Mouse (Mus musculus): Measurements from ENCODE around the gene Sh2b3.

Sh2b3 gene

GRCm38 (mm10) chr5:121810331-121811151, 26.9 kb downstream of the Sh2b3 start:
- in situ Hi-C loops (cut with MboI; ENCODE audit: unreplicated experiment in 2 of 2), result loop anchor here (5.0 kb wide), 2 partner anchors 37 to 67 kb away; partner anchors contain the start of gene Pheta1 (in 2 of the 2)

GRCm38 (mm10) chr5:121809667-121810224, 27.7 kb downstream of the Sh2b3 start:
- in situ Hi-C loops (cut with MboI; ENCODE audit: unreplicated experiment in 2 of 2), result loop anchor here (5.0 kb wide), 2 partner anchors 38 to 68 kb away; partner anchors contain the start of gene Pheta1 (in 2 of the 2)

GRCm38 (mm10) chr5:121808202-121808601, 29.2 kb downstream of the Sh2b3 start:
- in situ Hi-C loops (cut with MboI; ENCODE audit: unreplicated experiment in 2 of 2), result no loop called here

- in situ Hi-C loops (cut with MboI; ENCODE audit: unreplicated experiment in 2 of 2), result no loop called here
Measured at GRCm38 (mm10) chr5:121807186-121807585, 30.3 kb downstream of the Sh2b3 start.

- in situ Hi-C loops (cut with MboI; ENCODE audit: unreplicated experiment in 2 of 2), result loop anchor here (10.0 kb wide), 3 partner anchors 46 to 276 kb away; partner anchors contain the start of gene Pheta1 (in 2 of the 2)
Measured at GRCm38 (mm10) chr5:121798447-121798846, 39.0 kb downstream of the Sh2b3 start.

GRCm38 (mm10) chr5:121795800-121796199, 41.6 kb downstream of the Sh2b3 start:
- in situ Hi-C loops (cut with MboI; ENCODE audit: unreplicated experiment in 2 of 2), result loop anchor here (10.0 kb wide), 3 partner anchors 49 to 279 kb away; partner anchors contain the start of gene Pheta1 (in 2 of the 2)

GRCm38 (mm10) chr5:121791026-121791425, 46.4 kb downstream of the Sh2b3 start:
- in situ Hi-C loops (cut with MboI; ENCODE audit: unreplicated experiment in 2 of 2), result loop anchor here (10.0 kb wide), 3 partner anchors 54 to 284 kb away; partner anchors contain the start of gene Pheta1 (in 2 of the 2)

GRCm38 (mm10) chr5:121783862-121784500, 53.5 kb downstream of the Sh2b3 start:
- in situ Hi-C loops (cut with MboI; ENCODE audit: unreplicated experiment in 2 of 2), result no loop called here

GRCm38 (mm10) chr5:121782467-121782866, 55.0 kb downstream of the Sh2b3 start:
- in situ Hi-C loops (cut with MboI; ENCODE audit: unreplicated experiment in 2 of 2), result no loop called here

GRCm38 (mm10) chr5:121780180-121780579, 57.3 kb downstream of the Sh2b3 start:
- in situ Hi-C loops (cut with MboI; ENCODE audit: unreplicated experiment in 2 of 2), result no loop called here

- in situ Hi-C loops (cut with MboI; ENCODE audit: unreplicated experiment in 2 of 2), result no loop called here
Measured at GRCm38 (mm10) chr5:121778485-121779119, 58.8 kb downstream of the Sh2b3 start.

GRCm38 (mm10) chr5:121771611-121772010, 65.8 kb downstream of the Sh2b3 start:
- in situ Hi-C loops (cut with MboI; ENCODE audit: unreplicated experiment in 2 of 2), result no loop called here

- in situ Hi-C loops (cut with MboI; ENCODE audit: unreplicated experiment in 2 of 2), result loop anchor here in 1 of 2 experiments (10.0 kb wide), 1 partner anchor 425 kb away; no protein-coding TSS in a partner anchor
Measured at GRCm38 (mm10) chr5:121769827-121770226, 67.6 kb downstream of the Sh2b3 start.

GRCm38 (mm10) chr5:121767564-121767963, 69.9 kb downstream of the Sh2b3 start:
- in situ Hi-C loops (cut with MboI; ENCODE audit: unreplicated experiment in 2 of 2), result loop anchor here in 1 of 2 experiments (10.0 kb wide), 1 partner anchor 423 kb away; no protein-coding TSS in a partner anchor

GRCm38 (mm10) chr5:121766038-121766773, 71.2 kb downstream of the Sh2b3 start:
- in situ Hi-C loops (cut with MboI; ENCODE audit: unreplicated experiment in 2 of 2), result loop anchor here in 1 of 2 experiments (10.0 kb wide), 1 partner anchor 421 kb away; no protein-coding TSS in a partner anchor
